Mouse (Mus musculus) cerebellum, postnatal 10 days (tissue): ENCODE data around the gene Gm18336.
"Not testable (repeated sequence)": the region's sequence is repeated elsewhere in the genome, so short reads cannot be mapped to it uniquely, and the experiment has no call there.

ENCODE experiments used
- DNase-seq, 2 experiments: peaks; one replicate each; pipeline ENCODE4 v3.0.0; 2021; ENCODE audit warnings: mixed read lengths in 2 of 2

Gene Gm18336

DNA sequence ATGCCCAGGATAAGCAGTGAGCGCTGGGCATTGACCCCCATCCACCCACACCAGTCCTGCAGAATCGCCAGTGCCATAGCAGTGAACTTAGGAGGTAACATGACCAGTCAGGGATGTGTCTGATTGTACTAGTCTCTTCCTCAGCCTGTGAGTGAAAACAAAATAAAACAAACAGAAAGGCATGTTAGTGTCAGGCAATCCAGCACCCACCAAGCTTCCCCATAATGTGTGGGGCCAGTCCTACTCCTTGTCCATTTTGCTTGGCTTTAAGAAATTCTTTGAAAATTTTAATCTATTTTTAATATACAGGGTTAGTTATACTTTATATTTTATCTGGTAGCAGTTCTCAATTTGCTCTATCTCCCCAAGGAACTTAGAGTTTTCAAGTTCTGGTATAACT lies at the start of gene Gm18336:
Gm18336 (minus strand) TSS at position 101 of the 400 bp plus-strand sequence.
- not testable (repeated sequence) for DNase-seq

DNA sequence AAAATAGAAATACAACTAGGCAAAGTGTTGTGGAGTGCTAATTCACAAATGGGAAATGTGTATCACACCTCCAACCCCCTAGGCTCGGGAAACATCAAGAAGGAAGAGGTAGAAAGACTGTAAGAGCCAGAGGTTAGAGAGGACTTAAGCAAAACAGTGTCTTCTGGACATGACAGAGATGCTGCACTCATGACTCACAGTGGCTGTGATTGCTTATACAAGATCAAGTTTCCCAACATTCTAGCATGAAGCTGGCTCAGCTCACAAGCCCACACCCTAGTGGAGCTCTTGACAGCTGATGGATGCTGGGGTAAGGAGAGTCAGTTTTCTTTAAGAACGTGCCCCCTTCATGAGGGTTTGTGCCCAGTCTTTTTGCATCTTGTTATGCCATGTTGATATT lies 42.9 kb upstream of the Gm18336 start:
- no peak for DNase-seq

GRCm38 (mm10) chrX:73435252-73435651 lies 36.7 kb upstream of the Gm18336 start, which contains the start of gene Trex2:
TSS of gene Trex2 (minus strand) at chrX:73435344.
- no peak for DNase-seq

- DNase-seq = no peak
Measured at GRCm38 (mm10) chrX:73432850-73433249, 34.3 kb upstream of the Gm18336 start.

GRCm38 (mm10) chrX:73430036-73430435 lies 31.5 kb upstream of the Gm18336 start:
- DNase-seq = peak in 1 of 2 experiments; percentile 18

DNA sequence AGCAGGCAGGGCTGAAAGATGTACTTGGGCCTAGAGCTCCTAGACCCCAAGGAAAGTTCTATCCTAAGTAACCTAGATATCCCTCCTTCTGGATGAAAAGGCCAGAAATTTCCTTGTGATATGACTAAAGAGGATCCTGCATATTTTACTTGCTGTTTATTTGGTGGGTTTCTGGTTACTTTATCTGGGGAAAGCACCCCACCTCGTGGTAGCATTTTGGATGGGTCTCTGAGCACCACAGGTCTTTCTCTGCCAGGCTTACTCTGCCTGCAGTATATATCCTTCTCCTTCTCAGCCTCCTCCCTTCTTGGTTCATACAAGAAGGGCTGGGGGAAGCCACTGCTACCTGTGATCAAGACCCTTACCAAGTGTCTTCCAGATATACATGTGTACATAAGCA lies 14.2 kb upstream of the Gm18336 start:
- DNase-seq = no peak

GRCm38 (mm10) chrX:73410880-73411517 lies 12.5 kb upstream of the Gm18336 start, which contains the start of gene Zfp92:
TSS of gene Zfp92 (plus strand) at chrX:73411096.
- DNase-seq = peak; percentile 22 to 35

DNA sequence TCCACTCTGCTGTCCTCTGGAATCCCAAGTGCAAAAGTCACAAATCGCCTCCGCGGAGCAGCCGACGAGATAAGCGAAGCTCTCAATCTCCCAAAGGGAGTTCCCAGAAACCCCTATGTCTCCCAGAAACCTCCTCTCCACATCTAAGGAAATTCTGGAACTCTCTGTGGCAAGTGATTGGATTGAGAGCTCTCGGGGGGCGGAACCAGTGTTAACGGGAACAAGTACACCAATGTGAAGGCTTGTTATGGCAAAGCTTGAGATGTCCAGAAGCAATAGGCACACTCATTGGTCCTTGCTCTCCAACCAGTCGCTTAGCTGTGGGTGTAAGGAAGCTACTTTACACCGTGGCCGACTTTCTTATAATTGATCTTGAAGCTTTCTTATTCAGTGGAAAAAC lies 3.1 kb upstream of the Gm18336 start:
- DNase-seq = no peak

GRCm38 (mm10) chrX:73400951-73401350 lies 2.4 kb upstream of the Gm18336 start:
- no peak for DNase-seq

- peak; percentile 17 to 24 for DNase-seq
Measured at GRCm38 (mm10) chrX:73396446-73396845, 2.1 kb downstream of the Gm18336 start.

DNA sequence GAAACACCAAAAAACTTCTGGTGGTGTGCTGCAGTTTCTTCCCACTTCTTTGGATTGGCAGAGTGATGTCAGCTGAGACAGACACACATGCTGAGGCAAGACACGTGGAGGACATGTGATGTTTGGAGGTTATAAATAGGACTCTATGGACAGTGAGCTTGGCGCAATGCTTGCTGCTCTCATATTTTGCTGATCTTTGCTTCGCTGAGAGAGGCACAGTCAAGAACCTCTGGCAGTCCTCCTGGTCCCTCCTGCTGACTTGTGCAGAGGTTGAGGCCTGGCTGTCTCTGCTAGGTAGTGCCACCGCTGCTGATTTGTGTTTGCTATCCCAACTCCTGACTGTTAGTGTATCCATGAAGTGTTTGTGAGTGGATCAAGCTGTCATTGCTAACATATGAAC lies 7.1 kb downstream of the Gm18336 start:
- DNase-seq = no peak

DNA sequence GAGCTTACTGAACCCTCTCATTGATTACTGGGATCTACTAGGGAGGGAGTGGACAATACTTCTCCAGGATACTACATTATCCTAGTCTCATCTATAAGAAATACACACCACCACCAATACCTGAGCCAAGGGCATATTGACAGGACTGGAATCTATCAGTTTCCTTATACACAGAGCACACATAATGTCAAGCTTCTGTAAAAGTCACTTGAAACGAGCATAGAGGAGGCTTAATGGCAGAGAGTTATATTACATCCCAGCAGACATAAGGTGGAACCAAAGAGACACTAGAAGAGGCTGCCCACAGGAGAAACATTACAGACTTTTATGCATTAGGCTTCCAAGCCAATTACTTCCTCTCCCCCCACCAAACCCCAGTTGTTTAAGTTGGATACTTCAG lies 13.6 kb downstream of the Gm18336 start:
- DNase-seq = no peak

DNA sequence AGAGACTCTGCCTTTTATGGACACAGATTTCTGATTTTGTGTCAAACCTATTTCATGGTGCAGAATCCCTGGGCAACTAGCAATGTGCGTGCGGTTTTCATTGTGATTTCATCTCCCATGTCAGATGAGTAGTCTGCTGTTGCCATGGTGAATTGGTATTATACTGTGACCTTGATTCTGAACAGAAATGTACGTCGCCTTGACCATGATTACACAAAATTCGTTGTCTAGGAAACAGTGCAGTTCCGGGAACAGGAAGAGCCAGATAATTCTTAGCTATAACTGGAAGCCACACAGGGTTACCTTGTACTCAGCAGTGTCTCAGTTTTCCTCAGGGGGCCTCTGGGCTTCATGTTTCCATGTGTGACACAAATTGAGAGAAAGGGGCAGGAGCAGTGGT lies 14.1 kb downstream of the Gm18336 start:
- peak in 1 of 2 experiments; percentile 1 for DNase-seq

- DNase-seq = no peak
Measured at GRCm38 (mm10) chrX:73363291-73363690, 35.2 kb downstream of the Gm18336 start.

- no peak for DNase-seq
Measured at GRCm38 (mm10) chrX:73356719-73357118, 41.8 kb downstream of the Gm18336 start.

DNA sequence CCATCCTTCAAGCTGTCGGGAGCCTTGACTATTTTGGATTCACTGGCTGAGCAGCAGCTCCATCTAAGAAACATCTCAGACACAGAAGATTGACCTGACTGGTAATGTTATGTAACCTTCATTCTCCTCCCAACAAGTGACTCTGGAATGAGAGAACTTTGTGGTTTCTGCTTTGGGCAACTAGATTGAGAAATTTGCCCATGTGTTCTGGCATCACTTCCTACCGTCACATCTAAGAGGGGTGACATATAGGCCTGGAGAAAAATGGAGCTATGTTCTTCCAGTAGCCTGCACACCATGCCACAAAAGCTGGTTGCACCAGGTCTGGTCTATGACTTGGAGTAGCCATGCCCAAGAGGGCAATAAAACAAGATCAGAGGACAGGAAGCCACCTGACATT lies 42.4 kb downstream of the Gm18336 start:
- DNase-seq = no peak
